Mouse (Mus musculus): ENCODE results near the gene Gm7978.
"Not testable (repeated sequence)": the region's sequence is repeated elsewhere in the genome, so short reads cannot be mapped to it uniquely, and the experiment has no call there.

Gene Gm7978

DNA sequence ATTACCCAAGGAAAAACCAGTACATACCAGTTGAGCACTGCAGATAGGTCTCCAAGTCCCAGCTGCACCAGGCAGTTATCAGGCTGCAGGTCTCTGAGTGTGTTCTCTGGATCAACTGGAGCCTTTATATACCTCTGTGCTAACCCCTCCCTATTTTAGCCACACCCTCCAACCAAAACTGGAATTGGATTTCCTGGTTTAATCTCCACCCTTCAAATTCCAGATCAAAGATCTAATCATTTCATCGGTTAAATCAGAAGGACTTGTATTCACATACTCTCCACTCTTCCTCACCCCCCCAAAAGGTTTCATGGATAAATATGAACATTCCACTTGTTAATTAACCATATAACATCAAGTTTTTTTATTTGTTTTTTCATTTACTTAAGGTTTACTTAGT lies at the start of gene Gm7978:
Gene Gm7978, minus strand, starts transcription at position 101 of the 400 bp plus-strand sequence.
- in situ Hi-C loops (cut with MboI; ENCODE audit: low sequenced_read_pairs), result not testable (repeated sequence)

DNA sequence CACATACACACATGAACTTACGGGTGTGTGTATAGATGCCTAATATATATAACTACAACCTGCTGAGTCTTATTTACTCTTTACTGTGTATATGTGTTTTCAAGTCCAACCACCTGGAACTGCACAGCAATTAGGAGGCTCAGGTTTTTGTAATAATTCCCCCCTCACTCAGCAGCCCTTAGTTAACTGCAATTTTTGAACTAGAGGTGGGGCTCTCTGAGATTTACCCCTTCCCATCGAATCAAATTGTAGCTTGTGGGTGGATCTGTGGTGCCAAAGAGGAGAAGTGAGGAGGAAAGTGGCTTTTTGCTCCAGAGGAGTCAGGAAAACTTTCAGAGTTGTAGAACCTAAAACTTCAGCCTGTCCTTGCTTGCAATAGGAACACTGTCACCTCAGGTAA lies 39.7 kb upstream of the Gm7978 start, which contains the start of gene E330014E10Rik:
Gene E330014E10Rik, plus strand, starts transcription at position 301 of the 400 bp plus-strand sequence.
- in situ Hi-C loops (cut with MboI; ENCODE audit: low sequenced_read_pairs), result not testable (repeated sequence)

GRCm38 (mm10) chr5:95741714-95742113 lies 5.7 kb upstream of the Gm7978 start, which contains the start of gene Gm7982:
Gm7982 (plus strand) TSS chr5:95742014.
- in situ Hi-C loops (cut with MboI; ENCODE audit: low sequenced_read_pairs), result not testable (repeated sequence)

Measured in CH12F3 (cell line).